Mouse (Mus musculus) right cerebral cortex, postnatal 10 days (tissue): Measurements from ENCODE around the gene Srrm2.

Experiments
- DNase-seq, 2 experiments: peaks; one replicate each; pipeline ENCODE4 v3.0.0; 2021; ENCODE audit warnings: low spot score in 2 of 2

Gene Srrm2

GRCm38 (mm10) chr17:23804426-23805085, 14.2 kb downstream of the Srrm2 start:
- no peak for DNase-seq

GRCm38 (mm10) chr17:23806867-23807266, 16.5 kb downstream of the Srrm2 start:
- DNase-seq, result no peak

GRCm38 (mm10) chr17:23807918-23808317, 17.6 kb downstream of the Srrm2 start:
- DNase-seq, result no peak

GRCm38 (mm10) chr17:23815641-23816040, 25.3 kb downstream of the Srrm2 start:
- DNase-seq, result no peak

- no peak for DNase-seq
Observed at GRCm38 (mm10) chr17:23818579-23818978, 28.2 kb downstream of the Srrm2 start.

GRCm38 (mm10) chr17:23819235-23819634, 28.9 kb downstream of the Srrm2 start:
- DNase-seq, result no peak

- DNase-seq, result no peak
Observed at GRCm38 (mm10) chr17:23820731-23821130, 30.4 kb downstream of the Srrm2 start.

- DNase-seq, result no peak
Observed at GRCm38 (mm10) chr17:23822094-23822493, 31.8 kb downstream of the Srrm2 start.

- DNase-seq, result no peak
Observed at GRCm38 (mm10) chr17:23823018-23823417, 32.7 kb downstream of the Srrm2 start.

GRCm38 (mm10) chr17:23823614-23824013, 33.3 kb downstream of the Srrm2 start:
- no peak for DNase-seq

GRCm38 (mm10) chr17:23825591-23825990, 35.3 kb downstream of the Srrm2 start:
- DNase-seq, result no peak

- peak; percentile 67 to 75 for DNase-seq
Observed at GRCm38 (mm10) chr17:23828271-23829001, 38.1 kb downstream of the Srrm2 start.

GRCm38 (mm10) chr17:23829064-23829619, 38.8 kb downstream of the Srrm2 start, which contains the start of gene Elob:
Elob (minus strand) TSS chr17:23829136.
- DNase-seq, result peak; percentile 92 to 94

GRCm38 (mm10) chr17:23831201-23831600, 40.9 kb downstream of the Srrm2 start:
- DNase-seq, result no peak

- no peak for DNase-seq
Observed at GRCm38 (mm10) chr17:23836006-23836575, 45.8 kb downstream of the Srrm2 start, which contains the start of gene Prss33. Prss33 (minus strand) TSS chr17:23836056.

- peak; percentile 63 to 72 for DNase-seq
Observed at GRCm38 (mm10) chr17:23841145-23841544, 50.8 kb downstream of the Srrm2 start.

- DNase-seq, result no peak
Observed at GRCm38 (mm10) chr17:23843141-23843811, 52.9 kb downstream of the Srrm2 start.

- peak; percentile 37 to 54 for DNase-seq
Observed at GRCm38 (mm10) chr17:23843812-23844273, 53.5 kb downstream of the Srrm2 start, which contains the start of the genes Prss32 and Prss41. Prss32 (plus strand) TSS chr17:23843855. Prss41 (minus strand) TSS chr17:23844172.

- no peak for DNase-seq
Observed at GRCm38 (mm10) chr17:23850028-23850427, 59.7 kb downstream of the Srrm2 start.

GRCm38 (mm10) chr17:23850853-23851749, 60.8 kb downstream of the Srrm2 start:
- peak; percentile 67 to 74 for DNase-seq
